Mouse (Mus musculus) embryonic fibroblast, embryonic 13.5 days (primary cell): ENCODE data around the gene Numb.

Experiments
- CTCF ChIP-seq: IDR thresholded peaks from 2 replicates; pipeline ENCODE4 v1.5.1; 2011; ENCODE audit warnings: mild to moderate bottlenecking, control low read depth, low read length, moderate library complexity, borderline replicate concordance; ENCODE audit not compliant: insufficient read depth
- POLR2A ChIP-seq: IDR thresholded peaks from 2 replicates; pipeline ENCODE4 v1.6.1; 2011; ENCODE audit warnings: low read depth, mild to moderate bottlenecking, control low read depth, low read length, moderate library complexity

- no peak for TF ChIP-seq POLR2A
- no peak for TF ChIP-seq CTCF
Measured at GRCm38 (mm10) chr12:83789051-83789780, 132.5 kb downstream of the Numb start.
